Mouse (Mus musculus) neural tube, embryonic 15.5 days (tissue): Measurements from ENCODE around the gene Gm36210. TPM values are rescaled to one million over a fixed set of nuclear protein-coding genes. Genes with fewer than 3 reads are reported as not detected.
A peak's percentile ranks its signal among the peaks of the same experiment; 100 is the strongest.
"Not testable (repeated sequence)": the region's sequence is repeated elsewhere in the genome, so short reads cannot be mapped to it uniquely, and the experiment has no call there.

ENCODE experiments used
- ATAC-seq: fragments of 200-750 bp; cut with Nextera tagmentation; 2 replicates; pipeline ENCODE4 v1.8.0; 2017; ENCODE audit warnings: mild to moderate bottlenecking, moderate TSS enrichment, moderate library complexity; ENCODE audit not compliant: low FRiP score
- H3K27ac ChIP-seq: fragments of 300-500 bp; sonication (generic); replicated peaks from 2 replicates; pipeline ENCODE4 v1.5.1; 2015; ENCODE audit warnings: mild to moderate bottlenecking, inconsistent platforms
- H3K27me3 ChIP-seq: fragments of 300-500 bp; sonication (generic); replicated peaks from 2 replicates; pipeline ENCODE4 v1.6.1; 2015; ENCODE audit warnings: inconsistent platforms
- H3K36me3 ChIP-seq: fragments of 300-500 bp; sonication (generic); 2 replicates; pipeline ENCODE4 v1.6.1; 2015; ENCODE audit warnings: inconsistent platforms
- H3K4me1 ChIP-seq: fragments of 300-500 bp; sonication (generic); 2 replicates; pipeline ENCODE4 v1.6.1; 2015; ENCODE audit warnings: inconsistent platforms
- H3K4me2 ChIP-seq: fragments of 300-500 bp; sonication (generic); 2 replicates; pipeline ENCODE4 v1.6.1; 2015; ENCODE audit warnings: inconsistent platforms, mild to moderate bottlenecking, moderate library complexity
- H3K4me3 ChIP-seq: fragments of 300-500 bp; sonication (generic); replicated peaks from 2 replicates; pipeline ENCODE4 v1.5.1; 2015; ENCODE audit warnings: mild to moderate bottlenecking, inconsistent platforms
- H3K9ac ChIP-seq: fragments of 300-500 bp; sonication (generic); replicated peaks from 2 replicates; pipeline ENCODE4 v1.6.1; 2015; ENCODE audit warnings: mild to moderate bottlenecking, inconsistent platforms
- H3K9me3 ChIP-seq: fragments of 300-500 bp; sonication (generic); replicated peaks from 2 replicates; pipeline ENCODE4 v1.6.1; 2016; ENCODE audit warnings: inconsistent platforms
- WGBS: fragments of 180-500 bp; shearing (Covaris S2); methylation state at CpG from one replicate; pipeline ENCODE4 v1.1.7; 2015; ENCODE audit warnings: mixed read lengths; 5-methylcytosine and 5-hydroxymethylcytosine counted together
- polyA plus RNA-seq: library from polyadenylated mRNA; unstranded; fragments of >200 nt; fragmentation: Nextera tagmentation; extraction: Ambion mirVana; gene quantifications from 2 replicates; pipeline ENCODE4 v1.2.1, GENCODE M21; 2015

The Gm36210 gene
- polyA plus RNA-seq, 1 experiment from 2014 or later, result 0.23 TPM

DNA sequence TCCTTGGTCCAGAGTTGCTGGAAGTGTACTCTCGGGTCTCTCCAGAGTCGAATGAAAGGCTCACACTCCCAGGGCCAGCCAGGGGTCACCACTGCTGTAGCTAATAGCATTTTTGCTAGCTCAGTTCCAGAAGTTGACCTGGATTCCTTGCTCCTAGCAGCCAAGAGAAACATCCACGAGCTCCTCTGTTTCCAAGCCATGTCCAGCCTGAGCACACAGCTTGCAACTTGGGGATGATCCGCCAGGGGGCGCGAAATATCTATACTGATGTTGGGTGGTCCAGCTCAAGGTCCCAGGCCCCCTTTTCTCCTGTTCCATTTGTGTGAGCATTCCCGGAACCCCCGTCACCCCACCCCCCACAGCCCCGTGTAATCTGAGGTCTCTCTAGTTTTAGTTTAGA is 5.2 kb upstream of the Gm36210 start:
- Histone ChIP-seq H3K4me3 (no peak overlapping the region), H3K4me2 (peak overlapping the region; percentile 7; the same call in 1 of the 2 replicates), H3K27me3 (no peaks in the 10 kb centered on the region), H3K4me1 (peaks cover 15% of the 10 kb centered on the region), H3K9ac (no peak overlapping the region), H3K9me3 (no peaks in the 10 kb centered on the region), H3K27ac (0 out of 2 replicates have a peak overlapping the region, but pooled peaks have one; percentile 2), H3K36me3 (no peaks in the 10 kb centered on the region)
- no peak for ATAC-seq
- 46% methylated on average over 9 of the region's 9 CpGs for WGBS

DNA sequence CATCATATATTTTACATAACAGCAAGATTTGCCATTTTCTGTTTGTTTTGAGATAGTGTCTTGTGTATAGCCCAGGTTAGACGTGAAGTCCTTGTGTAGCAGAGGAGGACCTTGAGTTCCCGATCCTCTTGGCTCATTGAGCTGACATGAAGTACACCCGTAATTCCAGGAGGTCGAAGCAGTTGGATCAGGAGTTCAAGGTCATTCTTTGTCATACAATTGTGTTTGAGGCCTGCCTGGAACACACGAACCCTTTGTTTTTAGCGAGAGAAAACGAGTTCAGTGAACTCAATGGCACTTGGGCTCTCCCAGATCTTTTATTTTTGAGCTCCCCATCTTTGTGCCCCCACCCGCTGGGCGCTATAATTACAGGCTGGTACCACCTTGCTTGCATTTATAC is 3.9 kb downstream of the Gm36210 start:
- 80% methylated on average over 9 of the region's 9 CpGs for WGBS
- peaks cover 20% of the 10 kb centered on the region for H3K4me1 ChIP-seq
- ATAC-seq, result no peak

DNA sequence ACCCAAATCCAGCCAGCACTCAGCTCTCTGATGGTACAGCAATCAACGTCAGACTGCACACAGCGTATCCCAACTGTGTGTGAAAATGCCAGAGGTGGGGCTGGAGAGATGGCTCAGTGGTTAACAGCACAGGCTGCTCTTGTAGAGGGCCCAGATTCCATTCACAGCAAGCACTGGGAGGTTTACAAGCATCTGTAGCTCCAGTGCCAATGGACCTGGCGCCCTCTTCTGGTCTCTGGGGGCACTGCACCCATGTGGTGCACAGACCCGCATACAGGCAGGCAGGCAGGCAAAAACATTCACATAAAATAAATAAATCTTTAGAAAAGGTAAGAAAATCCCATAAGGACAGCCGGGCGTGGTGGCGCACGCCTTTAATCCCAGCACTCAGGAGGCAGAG is 5.1 kb downstream of the Gm36210 start:
- no peak for ATAC-seq
- Histone ChIP-seq H3K9ac (no peak overlapping the region), H3K4me3 (no peak overlapping the region), H3K27ac (no peak overlapping the region), H3K36me3 (no peaks in the 10 kb centered on the region), H3K9me3 (no peaks in the 10 kb centered on the region), H3K4me1 (peaks cover 20% of the 10 kb centered on the region), H3K27me3 (no peaks in the 10 kb centered on the region), H3K4me2 (no peak overlapping the region; the same call in 1 of the 2 replicates)
- 51% methylated on average over 8 of the region's 8 CpGs for WGBS

More for the DNA sequence above, 3.9 kb downstream of the Gm36210 start:
- Histone ChIP-seq H3K9me3 (no peaks in the 10 kb centered on the region), H3K9ac (no peak overlapping the region), H3K4me2 (no peak overlapping the region), H3K27me3 (no peaks in the 10 kb centered on the region), H3K36me3 (no peaks in the 10 kb centered on the region), H3K4me3 (no peak overlapping the region), H3K27ac (no peak overlapping the region)

DNA sequence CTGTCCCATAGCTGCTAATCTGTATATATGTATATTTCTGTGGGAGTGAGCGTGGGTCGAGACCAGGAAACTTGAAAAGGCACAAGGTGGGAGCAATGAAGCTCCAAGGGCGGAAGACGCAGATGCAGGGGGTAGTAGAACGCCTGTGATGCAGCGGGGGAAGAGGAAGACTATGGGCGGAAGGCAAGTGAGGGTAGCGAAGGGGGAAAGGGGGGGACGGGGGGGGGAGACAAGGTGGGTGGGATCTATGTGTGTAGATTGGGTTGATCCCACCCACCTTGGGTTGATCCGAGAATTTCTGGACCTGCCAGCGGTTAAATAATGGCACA is 5.8 kb downstream of the Gm36210 start:
- 31% methylated on average over 11 of the region's 11 CpGs for WGBS
- H3K27me3 ChIP-seq, result no peaks in the 10 kb centered on the region
- H3K4me3 ChIP-seq, result peak overlapping the region; percentile 38
- H3K27ac ChIP-seq, result no peak overlapping the region; the same call in 1 of the 2 replicates
- ATAC-seq, result no peak
- H3K9me3 ChIP-seq, result no peaks in the 10 kb centered on the region
- H3K36me3 ChIP-seq, result no peaks in the 10 kb centered on the region
- no peak overlapping the region for H3K9ac ChIP-seq
- peak overlapping the region; percentile 62 for H3K4me2 ChIP-seq
- peaks cover 20% of the 10 kb centered on the region for H3K4me1 ChIP-seq

DNA sequence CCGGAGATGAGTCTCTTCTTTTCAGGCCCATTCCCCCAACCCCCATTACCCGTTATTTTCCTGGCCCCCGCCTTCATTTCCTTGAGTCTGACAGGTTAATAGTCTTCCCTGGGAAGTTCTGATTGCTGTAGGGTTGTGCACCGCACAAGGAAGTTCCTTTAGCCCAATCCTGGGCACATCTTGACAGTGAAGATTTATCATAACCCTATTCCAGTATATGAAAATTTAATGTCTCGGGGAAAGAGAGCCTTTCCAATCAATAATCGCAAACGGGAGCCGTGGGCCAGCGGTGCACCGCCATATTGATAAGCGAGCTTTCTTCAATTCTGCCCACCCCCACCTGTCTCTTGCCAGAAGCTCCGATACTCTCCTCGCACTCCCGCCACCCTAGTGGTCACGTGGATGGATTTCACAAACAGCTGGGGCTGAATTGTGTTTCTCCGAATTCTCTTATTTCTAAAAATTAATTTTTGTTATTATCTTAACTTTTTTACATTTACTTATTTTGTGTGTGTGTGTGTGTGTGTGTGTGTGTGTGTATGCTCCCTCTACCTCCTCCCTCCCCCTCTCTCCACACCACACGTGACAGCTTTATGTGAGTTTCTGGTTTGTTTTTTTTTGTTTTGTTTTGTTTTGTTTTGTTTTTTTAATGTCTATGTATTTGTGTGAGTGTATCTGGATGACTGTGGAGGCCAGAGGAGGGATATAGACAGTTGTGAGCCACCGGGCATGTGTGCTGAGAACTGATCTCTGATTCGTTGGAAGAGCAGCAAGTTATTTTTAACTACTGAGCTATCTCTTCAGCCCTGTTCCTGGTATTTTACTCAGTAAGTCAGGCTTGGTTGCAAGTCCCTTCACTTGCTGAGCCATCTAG is 6.4 kb downstream of the Gm36210 start:
- 10% methylated on average over 19 of the region's 19 CpGs for WGBS

DNA sequence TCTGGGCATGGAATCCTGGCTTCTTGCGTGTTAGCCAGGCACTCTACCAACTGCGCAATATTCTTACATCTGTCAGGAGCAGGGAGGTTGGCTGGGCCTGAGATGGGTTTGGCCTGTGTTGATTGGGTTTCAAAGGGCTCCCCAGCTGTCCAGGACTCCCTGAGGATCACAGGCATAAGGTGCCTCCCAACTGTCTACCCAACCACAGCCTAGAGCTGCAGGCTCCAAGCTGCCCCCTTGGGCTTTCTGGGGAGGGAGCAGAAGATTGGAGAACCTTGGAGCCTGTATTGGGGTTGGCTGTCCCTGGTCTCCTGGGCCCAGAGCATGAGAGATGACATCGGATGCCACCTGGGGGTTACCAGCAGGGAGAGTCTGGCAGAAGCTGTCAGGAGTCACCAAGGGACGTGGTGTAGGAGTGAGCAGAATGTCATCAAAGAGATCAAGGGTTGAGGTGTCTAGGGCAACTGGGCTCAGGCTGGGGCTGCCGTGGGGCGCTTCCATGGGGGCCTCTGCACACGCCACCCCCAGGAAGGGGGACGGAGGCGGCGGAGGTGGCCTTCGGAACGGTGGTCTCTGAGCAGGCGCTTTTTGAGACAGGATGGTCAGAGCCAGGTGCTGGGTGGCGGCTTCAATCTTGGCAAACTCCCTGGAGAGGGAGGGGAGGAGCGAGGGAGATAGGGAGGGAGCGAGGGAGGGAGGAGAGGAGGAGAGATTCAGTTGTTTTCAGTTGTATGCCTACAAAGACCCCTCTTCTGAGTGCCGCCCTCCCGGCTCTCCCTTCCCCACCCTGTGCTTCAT is 7.3 kb downstream of the Gm36210 start:
- 15% methylated on average over 17 of the region's 18 CpGs for WGBS
- ATAC-seq, result peak; percentile 76
- Histone ChIP-seq H3K36me3 (no peaks in the 10 kb centered on the region), H3K27ac (peak overlapping the region; percentile 65), H3K4me2 (peak overlapping the region; percentile 62), H3K27me3 (no peaks in the 10 kb centered on the region), H3K9me3 (no peaks in the 10 kb centered on the region), H3K4me3 (peak overlapping the region; percentile 38), H3K4me1 (peaks cover 20% of the 10 kb centered on the region), H3K9ac (peak overlapping the region; percentile 29)

More for the DNA sequence above, 6.4 kb downstream of the Gm36210 start:
- peak overlapping the region; percentile 29 for H3K9ac ChIP-seq
- peak; percentile 84 for ATAC-seq
- H3K4me3 ChIP-seq, result peak overlapping the region; percentile 38
- H3K27ac ChIP-seq, result peak overlapping the region; percentile 65
- no peaks in the 10 kb centered on the region for H3K36me3 ChIP-seq
- H3K4me1 ChIP-seq, result peaks cover 20% of the 10 kb centered on the region
- peak overlapping the region; percentile 62 for H3K4me2 ChIP-seq
- H3K9me3 ChIP-seq, result no peaks in the 10 kb centered on the region
- H3K27me3 ChIP-seq, result no peaks in the 10 kb centered on the region

DNA sequence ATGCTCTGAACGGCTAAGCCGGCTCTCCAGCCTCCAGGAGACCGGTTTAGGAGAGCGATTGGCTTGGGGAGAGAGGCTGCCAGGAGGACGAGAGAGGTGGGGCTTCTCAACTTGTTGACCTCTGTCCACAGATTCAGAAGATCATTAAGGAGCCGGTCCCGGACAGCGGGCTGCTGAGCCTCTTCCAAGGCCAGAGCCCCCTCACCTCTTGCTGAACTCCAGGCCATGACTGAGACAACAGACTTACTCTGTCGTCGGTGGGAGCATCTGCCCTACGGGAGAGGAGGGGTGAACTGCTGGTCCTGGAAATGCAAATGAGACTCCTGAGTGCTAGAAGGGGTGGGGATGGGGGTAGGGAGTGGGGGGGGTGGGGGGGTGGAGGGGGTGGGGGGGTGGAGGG is 11.1 kb downstream of the Gm36210 start:
- Histone ChIP-seq H3K9me3 (no peaks in the 10 kb centered on the region), H3K9ac (no peak overlapping the region), H3K4me3 (no peak overlapping the region), H3K27me3 (no peaks in the 10 kb centered on the region), H3K4me2 (no peak overlapping the region), H3K27ac (no peak overlapping the region), H3K36me3 (no peaks in the 10 kb centered on the region), H3K4me1 (peaks cover 16% of the 10 kb centered on the region)
- 56% methylated on average over 11 of the region's 11 CpGs for WGBS
- ATAC-seq, result no peak

DNA sequence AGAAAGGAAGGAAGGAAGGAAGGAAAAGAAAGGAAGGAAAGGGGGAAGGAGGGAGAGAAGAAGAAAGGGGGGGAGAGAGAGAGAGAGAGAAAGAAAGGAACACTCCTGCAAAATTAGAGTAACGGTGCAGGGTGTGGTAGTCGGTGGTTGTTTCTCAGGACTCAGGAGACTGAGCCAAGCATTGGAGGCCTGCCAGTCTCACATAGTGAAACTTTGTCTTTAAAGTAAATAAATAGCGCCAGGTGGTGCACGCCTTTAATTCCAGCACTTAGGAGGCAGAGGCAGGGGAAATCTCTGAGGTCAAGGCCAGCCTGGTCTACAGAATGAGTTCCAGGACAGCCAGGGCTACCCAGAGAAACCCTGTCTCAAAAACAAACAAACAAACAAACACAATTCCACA is 19.6 kb downstream of the Gm36210 start:
- 83% methylated on average over 4 of the region's 4 CpGs for WGBS
- Histone ChIP-seq H3K9ac (no peak overlapping the region), H3K27me3 (no peaks in the 10 kb centered on the region), H3K4me3 (no peak overlapping the region), H3K36me3 (no peaks in the 10 kb centered on the region), H3K9me3 (no peaks in the 10 kb centered on the region), H3K27ac (no peak overlapping the region), H3K4me1 (no peaks in the 10 kb centered on the region), H3K4me2 (no peak overlapping the region)
- ATAC-seq, result no peak

DNA sequence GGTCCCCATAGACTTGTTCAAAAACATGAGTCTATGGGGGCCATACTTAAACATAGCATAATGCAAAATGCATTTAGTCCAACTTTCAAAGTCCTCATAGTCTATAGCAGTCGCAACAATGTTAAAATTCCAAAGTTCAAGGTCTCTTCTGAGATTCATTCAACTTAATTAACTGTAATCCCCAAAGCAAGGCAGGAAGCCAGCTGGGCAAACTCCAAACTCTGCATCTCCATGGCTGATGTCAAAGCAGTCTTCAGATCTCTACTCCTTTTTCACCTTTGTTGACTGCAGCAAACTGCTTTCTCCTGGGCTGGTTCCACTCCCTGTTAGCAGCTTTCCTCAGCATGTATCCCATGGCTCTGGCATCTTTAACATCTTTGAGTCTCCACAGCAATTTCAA is 27.3 kb downstream of the Gm36210 start:
- WGBS, result 75% methylated on average over 1 of the region's 1 CpGs
- H3K27me3 ChIP-seq, H3K4me3 ChIP-seq, H3K36me3 ChIP-seq, H3K9me3 ChIP-seq, H3K4me2 ChIP-seq, H3K27ac ChIP-seq, ATAC-seq, H3K9ac ChIP-seq: not testable (repeated sequence)
- peaks cover 15% of the 10 kb centered on the region for H3K4me1 ChIP-seq

DNA sequence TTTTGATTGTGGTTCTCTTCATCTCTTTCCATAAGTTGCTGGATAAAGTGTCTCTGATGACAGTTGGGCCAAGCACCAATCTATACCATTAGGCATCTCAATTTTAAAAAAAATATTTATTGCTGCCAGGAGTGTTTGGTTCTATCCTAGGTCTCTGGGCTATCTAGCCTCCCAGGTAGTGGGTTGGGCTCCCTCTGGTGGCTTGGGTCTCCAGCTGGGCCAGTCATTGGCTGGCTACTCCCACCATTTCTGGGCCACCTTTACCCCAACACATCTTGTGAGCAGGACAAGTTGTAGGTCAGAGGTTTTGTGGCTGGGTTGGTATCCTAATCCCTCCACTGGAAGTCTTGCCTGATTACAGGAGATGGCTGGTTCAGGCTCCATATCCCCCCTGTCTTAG is 28.1 kb downstream of the Gm36210 start:
- Histone ChIP-seq H3K4me2 (no peak overlapping the region), H3K36me3 (no peaks in the 10 kb centered on the region), H3K27me3 (no peaks in the 10 kb centered on the region), H3K4me1 (peaks cover 15% of the 10 kb centered on the region), H3K9me3 (no peaks in the 10 kb centered on the region), H3K9ac (no peak overlapping the region), H3K4me3 (no peak overlapping the region), H3K27ac (no peak overlapping the region)
- ATAC-seq, result no peak

DNA sequence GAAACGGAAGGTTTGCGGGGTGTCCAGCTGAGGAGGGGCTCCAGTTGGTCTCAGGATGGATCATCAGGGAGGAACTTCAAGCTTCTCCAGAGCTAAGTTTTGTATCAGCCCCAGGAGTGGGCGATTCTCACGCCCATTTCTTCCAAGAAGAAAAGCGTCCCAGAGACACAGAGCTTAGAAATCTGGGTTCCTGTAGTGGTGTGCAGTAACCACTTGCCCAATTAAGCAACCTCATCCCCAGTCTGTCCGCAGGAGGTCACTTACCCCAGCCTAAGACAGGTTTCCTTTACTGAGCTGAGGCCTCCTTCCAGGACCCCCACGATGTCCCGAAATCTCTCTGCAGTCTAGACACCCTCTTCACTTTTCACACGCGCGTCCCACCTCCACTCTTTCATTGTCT is 29.1 kb downstream of the Gm36210 start:
- H3K27ac ChIP-seq, result no peak overlapping the region
- H3K36me3 ChIP-seq, result no peaks in the 10 kb centered on the region
- ATAC-seq, result peak; percentile 53; the same call in 1 of the 2 replicates

More for the DNA sequence above, 29.1 kb downstream of the Gm36210 start:
- Histone ChIP-seq H3K9me3 (no peaks in the 10 kb centered on the region), H3K4me2 (peak overlapping the region; percentile 93), H3K27me3 (no peaks in the 10 kb centered on the region), H3K4me1 (peaks cover 15% of the 10 kb centered on the region), H3K4me3 (peak overlapping the region; percentile 56), H3K9ac (peak overlapping the region; percentile 62)
- 10% methylated on average over 11 of the region's 11 CpGs for WGBS
